Mouse (Mus musculus) C2C12 (cell line): ENCODE results near the gene Hspb6.

Experiments used
- CEBPB ChIP-seq: IDR thresholded peaks from one replicate; pipeline ENCODE4 v1.6.1; 2011; ENCODE audit warnings: low read depth, mild to moderate bottlenecking, control low read depth, moderate library complexity
- CTCF ChIP-seq: IDR thresholded peaks from one replicate; pipeline ENCODE4 v1.5.1; 2011; ENCODE audit not compliant: control insufficient read depth, insufficient read depth, insufficient read length
- FOSL1 ChIP-seq: IDR thresholded peaks from one replicate; pipeline ENCODE4 v1.8.0; 2011; ENCODE audit warnings: mild to moderate bottlenecking, low read length; ENCODE audit not compliant: poor library complexity, insufficient read depth, severe bottlenecking
- MAX ChIP-seq: IDR thresholded peaks from one replicate; pipeline ENCODE4 v1.6.1; 2011; ENCODE audit warnings: mild to moderate bottlenecking, control low read depth
- MYOG ChIP-seq: IDR thresholded peaks from one replicate; pipeline ENCODE4 v1.6.1; 2011; ENCODE audit not compliant: control insufficient read depth, insufficient read length; ENCODE audit errors: extremely low read depth
- USF1 ChIP-seq: IDR thresholded peaks from one replicate; pipeline ENCODE4 v1.6.1; 2011; ENCODE audit warnings: low read depth, mild to moderate bottlenecking, control low read depth, moderate library complexity

DNA sequence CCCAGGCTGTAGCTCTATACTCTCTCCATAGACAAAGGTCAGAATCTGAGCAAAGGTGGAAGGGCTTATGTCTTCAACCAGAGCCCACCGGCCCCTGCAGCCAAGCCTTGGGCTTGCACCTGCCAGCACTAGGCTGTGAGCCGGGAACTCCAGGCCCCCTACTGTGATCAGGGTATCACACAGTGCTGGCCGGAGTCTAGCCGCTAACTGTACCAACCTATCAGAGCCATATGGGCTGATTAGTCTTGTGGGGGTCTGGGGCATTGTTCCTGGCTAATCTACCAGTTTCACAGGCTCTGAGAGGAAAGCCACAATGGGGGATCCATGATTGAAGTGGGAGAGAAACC is 39.6 kb downstream of the Hspb6 start:
- no peak for TF ChIP-seq CTCF
- no peak for TF ChIP-seq MAX
- TF ChIP-seq MYOG = no peak
- TF ChIP-seq CEBPB = no peak
- no peak for TF ChIP-seq FOSL1
- no peak for TF ChIP-seq USF1
